Mouse (Mus musculus): ENCODE results near the gene Mnat1.
A peak's percentile ranks its signal among the peaks of the same experiment; 100 is the strongest.
"Not testable (repeated sequence)": the region's sequence is repeated elsewhere in the genome, so short reads cannot be mapped to it uniquely, and the experiment has no call there.

Gene Mnat1

DNA sequence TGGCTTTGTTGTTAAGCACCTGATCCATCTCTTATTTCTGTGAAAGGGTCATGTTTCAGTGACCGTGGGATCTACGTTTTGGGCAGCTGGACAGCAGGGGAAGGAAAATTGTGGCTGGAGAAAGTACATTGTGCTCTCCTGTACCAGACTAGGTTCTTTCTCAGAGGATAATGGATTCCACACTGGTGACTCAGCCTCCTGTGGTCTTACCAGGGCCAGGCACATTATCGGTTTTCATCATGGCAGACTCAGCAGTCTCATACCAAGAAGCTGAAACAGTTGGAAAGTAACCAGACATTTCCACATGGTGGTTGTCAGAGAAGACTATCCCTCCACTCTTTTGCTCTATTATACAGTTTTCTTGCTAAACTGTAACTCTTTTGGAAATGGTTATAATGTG, 23.7 kb downstream of the Mnat1 start:
- no peak for DNase-seq (ENCODE audit: low spot score)

DNA sequence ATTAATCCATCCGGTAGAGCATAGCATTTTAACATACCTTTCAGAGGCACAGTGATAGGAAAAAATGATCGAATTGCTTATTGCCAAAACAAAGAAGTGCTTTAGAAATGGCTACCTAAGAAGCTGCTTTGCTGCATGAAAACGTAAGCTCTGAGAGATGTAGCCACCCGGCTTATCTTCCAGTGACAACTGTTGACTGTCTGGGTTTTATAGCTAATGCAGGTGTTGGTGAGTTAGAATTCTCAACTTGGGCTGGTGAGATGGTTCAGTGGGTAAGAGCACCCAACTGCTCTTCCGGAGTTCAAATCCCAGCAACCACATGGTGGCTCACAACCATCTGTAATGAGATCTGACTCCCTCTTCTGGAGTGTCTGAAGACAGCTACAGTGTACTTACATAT, 27.5 kb downstream of the Mnat1 start:
- not testable (repeated sequence) for DNase-seq (ENCODE audit: low spot score)

DNA sequence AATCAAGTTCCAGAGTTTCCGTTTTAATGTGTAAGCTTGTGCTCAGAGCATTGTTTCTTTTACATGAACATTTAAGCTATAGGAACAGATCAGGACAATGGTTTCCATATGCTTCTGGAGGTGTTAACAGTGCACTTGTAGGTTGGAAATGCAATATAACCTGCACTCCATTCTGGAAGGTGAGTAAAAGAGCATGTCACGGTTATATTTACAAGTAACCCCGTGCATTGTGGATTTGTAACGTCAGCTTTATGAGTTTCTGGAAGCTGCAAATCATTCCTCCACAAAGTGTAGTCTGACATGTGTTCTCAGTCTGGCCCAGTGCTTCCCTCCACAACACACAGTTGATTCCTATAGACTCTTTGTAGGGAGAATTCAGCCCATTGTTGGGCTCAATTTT, 30.6 kb downstream of the Mnat1 start:
- no peak for DNase-seq (ENCODE audit: low spot score)

DNA sequence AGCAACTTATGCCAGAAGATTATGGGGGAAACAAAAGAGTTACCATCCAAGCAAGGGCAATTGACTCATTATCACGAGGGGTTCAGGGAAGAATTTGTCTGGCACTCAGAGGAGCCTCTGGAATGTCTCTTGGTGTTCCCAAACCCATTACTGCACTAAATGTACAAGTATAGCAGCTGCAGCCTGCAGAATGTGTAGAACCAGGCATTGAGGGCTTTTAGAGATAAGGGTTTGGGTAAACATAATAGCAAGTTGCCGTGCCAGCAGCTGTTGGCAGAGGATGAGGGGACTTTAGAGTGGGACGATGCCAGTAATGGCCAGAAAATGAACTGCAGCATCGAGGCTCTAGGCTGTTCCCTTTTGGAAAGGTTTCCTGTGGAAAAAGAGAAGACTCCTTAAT, 36.8 kb downstream of the Mnat1 start:
- peak; percentile 6 for DNase-seq (ENCODE audit: low spot score)

DNA sequence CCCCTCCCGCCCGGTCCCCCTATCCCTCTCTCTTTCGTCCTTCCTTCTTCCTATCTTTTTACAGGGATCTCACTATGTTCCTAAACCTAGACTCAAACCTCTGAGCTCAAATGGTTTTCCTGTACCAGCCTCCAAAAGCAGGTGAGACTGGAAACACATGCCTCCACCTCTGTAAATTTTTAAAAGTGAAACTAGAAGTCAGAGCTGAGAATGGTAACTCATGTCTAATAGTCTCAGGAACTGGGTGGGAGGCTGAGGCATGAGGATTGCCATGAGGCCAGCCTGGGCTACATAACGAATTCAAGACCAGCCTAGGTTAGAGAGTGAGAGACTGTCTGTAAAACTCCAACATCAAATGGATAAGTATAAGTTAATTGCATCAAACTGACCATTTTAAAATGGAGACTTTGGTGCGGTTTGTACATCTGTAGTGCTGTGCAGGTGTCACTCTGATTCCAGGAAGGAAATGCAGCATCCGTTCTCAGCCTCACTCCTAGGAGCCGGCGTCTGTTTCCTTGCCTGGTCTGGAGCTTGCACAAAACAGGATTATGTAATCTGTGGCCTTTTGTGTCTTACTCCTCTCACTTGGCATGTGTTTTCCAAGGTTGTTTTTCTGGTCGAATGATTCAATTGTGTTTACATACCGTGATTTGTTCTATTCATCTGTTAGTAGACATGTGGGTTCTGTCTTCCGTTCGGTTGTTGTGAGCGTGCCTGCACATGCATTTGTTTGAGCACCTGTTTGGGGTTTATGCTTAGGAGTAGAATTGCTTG, 39.1 kb downstream of the Mnat1 start:
- DNase-seq (ENCODE audit: low spot score): no peak

DNA sequence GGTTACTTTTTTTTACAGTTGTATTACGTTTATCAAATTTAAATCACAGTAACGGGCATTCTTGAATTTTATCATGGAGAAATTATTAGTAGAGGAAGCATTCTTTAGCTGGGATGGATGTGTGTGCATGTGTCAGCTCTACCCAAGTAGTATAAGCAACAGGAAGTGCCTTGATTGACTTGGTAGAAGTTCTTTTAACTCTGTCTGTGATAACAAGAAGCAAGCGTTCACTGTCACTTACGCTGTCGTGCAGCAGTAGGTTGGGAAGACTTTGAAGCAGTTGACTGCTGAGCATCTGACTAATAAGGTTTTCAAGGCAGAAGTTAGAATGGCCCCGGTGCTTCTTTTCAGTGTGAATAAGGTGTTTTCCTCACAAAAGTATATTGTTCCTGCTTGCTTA, 47.3 kb downstream of the Mnat1 start:
- no peak for DNase-seq (ENCODE audit: low spot score)

DNA sequence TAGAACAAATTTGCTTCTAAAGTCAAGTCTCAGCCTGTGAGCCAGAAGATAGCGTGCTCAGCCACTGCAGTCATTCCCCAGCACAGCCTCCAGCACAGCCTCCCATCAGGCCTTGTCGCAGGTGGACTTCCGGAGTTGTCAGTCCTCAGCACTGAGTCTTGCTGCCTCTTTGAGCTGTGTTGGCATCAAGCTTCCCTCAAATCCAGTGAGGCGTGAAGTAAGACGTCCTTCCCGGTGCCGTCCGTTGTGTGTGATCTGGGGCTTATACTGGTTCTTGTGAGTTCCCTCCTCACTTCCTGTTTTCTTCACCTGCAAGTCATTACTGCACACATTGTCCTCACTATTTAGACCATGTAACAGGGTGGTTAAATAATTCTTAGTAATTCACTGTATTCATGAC, 60.4 kb downstream of the Mnat1 start:
- DNase-seq (ENCODE audit: low spot score): no peak

DNA sequence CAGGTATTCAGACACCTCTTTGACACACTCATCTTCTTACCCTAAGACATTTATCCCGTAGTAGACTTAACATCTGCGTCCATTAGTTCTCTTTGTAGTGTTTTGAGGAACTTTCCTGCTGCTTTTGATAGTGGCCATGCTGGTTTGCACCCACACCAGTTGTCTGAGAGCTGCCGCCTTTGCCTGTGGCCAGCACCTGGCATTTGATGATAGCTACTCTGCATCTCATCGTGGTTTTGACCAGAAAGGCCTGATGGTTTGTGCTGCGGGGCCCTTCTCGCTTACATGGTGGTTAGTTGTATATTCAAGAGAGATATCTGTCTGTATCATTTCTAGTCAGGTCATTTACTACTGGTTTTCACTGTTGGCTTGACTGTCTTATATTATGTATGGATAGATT, 73.8 kb downstream of the Mnat1 start:
- DNase-seq (ENCODE audit: low spot score): no peak

DNA sequence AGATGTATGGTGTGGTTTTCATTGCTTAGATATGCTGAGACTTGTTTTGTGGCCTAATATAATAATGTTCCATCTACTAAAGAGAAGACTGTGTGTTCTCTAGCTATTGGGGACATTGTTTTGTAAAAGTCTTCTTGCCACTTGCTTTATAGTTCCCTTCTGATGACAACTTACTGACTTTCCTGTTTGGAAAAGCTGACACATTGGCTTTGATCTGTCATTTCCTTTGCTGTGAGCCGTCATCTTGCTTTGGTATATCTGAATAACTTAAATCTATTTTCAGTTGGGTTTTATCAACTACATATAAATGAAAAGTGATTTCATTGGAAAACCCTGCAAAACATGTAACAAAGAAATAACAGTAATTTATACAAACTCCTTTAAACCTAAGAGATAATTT, 74.9 kb downstream of the Mnat1 start:
- no peak for DNase-seq (ENCODE audit: low spot score)

DNA sequence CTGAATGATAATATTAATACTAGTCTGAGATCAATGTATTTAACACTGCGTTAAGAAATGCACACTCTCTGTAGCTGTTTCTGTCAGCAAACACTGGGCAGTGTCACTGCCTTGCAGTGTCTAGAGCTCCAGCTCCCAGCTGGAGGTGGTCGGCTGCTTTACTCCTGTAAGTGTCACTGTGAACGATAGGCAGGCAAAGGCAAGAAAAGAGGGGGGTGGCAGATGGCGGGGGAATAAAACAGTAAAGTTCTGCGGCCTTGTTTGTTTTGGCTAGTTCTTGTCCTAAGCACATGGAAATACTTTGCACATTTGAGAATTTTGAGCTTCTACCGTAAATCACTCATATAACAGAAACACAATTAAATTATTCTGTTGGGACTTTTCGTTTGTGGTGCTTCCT, 75.9 kb downstream of the Mnat1 start:
- no peak for DNase-seq (ENCODE audit: low spot score)

DNA sequence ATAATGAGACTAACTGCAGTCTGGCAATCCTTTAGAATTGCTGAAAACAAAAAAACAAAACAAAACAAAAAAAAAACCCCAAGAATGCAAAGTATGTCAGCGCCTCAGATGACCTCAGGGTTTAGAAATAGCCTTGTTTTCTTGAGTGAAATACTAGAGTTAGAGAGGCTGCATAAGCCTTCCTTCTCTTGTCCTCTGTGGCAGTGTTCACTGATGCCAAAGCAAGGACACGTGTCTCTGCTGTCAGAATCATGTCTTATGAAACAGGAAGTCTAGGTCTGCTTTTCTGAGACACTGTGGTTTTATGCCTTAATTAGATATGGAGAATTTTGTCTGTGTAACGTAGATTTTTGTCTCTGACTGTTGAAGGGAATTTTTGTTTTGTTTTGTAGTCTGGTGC, 78.1 kb downstream of the Mnat1 start:
- no peak for DNase-seq (ENCODE audit: low spot score)

DNA sequence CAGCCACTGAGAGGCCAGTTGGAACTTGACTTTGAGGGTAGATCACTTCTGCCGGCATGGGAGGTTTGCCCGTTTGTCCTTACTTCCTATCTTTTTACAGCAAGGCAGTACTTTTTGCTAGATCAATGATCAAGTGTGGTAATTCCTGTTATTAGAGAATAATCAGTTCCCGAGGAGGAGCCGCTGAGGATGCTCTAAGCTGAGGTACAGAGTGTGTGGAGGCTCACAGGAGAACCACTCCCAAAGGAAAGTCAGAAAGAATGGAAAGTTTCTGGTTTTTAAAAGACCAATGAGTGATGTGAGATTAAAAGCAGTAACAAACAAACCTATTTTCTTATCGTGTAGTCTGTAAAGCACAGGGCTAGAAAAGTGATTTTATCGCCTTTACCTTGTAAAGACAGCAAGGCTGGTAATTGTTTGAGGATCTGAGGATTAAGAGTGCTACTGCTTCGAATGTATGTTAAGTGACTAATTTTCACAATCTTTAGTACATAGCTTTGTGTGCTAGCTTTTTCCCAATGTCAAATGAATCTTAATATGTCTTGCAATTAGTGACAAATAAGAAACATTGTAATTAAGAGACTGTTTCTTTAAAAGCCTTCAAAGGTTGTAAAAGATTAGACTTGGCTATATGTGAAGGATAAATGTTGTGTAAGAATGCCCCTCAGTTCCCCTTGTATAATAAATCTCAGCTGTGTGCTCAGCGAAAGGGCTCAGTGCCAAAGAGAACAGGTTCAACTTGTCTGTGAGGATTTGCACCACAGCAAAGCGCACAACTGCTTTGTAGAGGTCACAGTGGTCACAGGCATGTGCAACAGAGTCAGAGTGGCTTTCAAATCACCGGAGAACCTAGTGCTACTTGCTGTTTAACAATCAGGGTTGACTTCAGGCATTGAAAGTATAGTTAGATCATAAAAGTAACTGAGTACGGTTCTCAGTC, 82.5 kb downstream of the Mnat1 start:
- peak; percentile 12 for DNase-seq (ENCODE audit: low spot score)

DNA sequence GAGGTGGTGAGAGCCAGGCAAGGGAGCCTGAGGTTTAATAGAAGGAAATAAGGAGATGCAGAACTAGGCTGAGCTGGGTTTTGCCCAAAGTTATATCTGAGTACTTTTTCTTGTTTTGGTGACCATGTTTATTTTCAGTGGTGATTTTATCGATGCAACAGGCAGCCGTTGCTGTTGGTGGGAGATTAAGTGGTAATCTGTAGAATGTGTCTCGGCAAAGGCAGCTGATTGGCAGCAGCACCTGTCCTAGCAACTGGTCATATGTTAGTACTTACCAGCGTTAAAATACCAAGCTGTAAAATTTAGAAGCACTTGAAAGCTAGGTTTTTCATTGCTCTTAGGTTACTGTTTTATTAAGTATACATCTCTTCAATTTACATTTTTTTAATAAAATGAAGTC, 83.5 kb downstream of the Mnat1 start:
- DNase-seq (ENCODE audit: low spot score): no peak

DNA sequence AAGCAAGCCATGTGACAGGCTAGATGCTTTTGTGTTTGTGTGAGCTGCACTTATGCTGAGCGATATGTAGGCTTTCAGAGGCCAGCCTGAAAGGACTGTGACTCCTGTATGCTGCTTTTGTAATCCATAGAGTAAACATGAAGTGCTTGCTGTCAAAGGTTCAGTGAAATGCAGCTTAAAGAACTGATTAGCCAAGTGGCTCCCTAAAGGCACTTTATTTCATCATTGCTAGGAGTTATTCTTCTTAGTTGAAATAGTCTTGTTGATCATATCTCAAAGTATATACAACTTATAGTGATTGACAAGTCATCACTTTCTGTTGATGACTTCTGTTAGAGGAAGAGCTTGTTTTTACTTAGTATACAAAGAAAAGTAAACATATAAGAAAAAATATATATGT, 83.9 kb downstream of the Mnat1 start:
- DNase-seq (ENCODE audit: low spot score): no peak

DNA sequence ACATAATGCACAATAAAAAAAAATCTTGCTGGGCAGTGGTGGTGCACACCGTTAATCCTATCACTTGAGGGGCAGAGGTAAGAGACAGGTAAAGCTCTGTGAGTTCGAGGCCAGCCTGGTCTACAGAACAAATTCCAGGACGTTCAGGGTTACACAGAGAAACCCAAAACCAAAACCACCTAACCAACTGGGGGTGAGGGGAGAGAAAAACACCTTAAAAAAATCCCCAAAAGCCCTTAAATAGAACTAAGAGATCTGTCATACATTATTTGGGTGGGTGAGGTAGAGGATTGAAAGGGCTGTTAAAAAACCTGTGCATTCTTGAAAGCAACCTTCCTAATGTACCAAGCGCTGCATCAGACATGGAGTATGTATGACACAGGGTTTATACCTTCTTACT, 85.0 kb downstream of the Mnat1 start:
- no peak for DNase-seq (ENCODE audit: low spot score)

DNA sequence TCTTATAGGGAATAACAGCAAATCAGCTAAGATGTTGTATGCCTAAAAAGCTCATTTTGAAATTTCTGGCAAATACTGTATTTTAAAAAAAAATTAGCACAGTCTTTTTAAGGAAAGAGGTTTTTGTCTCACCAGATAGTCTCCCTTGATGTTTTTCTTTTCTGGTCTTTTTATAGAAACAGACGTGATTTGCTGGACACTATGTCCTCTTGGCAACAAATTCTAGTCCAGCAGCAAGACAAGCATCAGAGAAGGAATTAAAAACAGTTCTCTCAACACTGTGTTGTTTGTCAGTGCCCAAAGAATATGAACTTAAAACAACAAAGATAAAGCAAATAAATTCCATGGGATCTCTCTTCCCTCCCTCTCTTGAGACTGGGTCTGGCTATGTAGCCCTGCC, 85.6 kb downstream of the Mnat1 start:
- no peak for DNase-seq (ENCODE audit: low spot score)

DNA sequence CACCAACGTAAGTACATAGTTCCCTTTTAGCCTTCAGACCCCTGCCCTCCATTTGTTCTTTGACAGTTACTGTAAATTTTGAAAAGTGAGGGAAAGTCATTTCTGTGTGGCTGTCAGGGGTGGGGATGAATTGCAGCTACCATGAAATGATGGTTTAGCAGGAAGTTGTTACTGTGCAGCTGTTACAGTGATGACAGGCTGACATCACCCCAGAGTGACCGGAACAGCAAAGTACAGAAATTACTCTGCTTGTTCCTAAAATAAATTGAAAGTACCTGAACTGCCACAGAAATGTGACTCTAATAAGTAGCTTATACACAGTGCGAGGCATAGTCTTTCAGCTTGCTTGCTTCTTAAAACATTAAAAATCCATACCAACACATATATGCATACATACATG, 86.9 kb downstream of the Mnat1 start:
- DNase-seq (ENCODE audit: low spot score): no peak

DNA sequence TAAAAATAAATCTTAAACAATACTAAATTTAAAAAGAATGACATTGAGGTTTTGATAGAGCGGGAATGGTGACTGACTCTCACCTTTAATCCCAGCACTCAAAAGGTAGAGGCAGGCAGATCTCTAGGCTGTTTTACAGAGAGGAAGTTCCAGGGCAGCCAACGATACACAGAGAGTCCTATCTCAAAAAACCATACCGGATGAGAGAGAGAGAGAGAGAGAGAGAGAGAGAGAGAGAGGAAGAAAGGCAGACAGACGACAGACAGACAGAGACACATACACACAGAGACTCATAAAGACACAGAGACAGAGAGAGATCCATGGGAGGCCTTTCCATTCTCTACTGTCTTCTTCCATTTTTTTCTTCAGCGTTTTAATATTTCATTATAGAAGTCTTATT, 92.3 kb downstream of the Mnat1 start:
- no peak for DNase-seq (ENCODE audit: low spot score)

DNA sequence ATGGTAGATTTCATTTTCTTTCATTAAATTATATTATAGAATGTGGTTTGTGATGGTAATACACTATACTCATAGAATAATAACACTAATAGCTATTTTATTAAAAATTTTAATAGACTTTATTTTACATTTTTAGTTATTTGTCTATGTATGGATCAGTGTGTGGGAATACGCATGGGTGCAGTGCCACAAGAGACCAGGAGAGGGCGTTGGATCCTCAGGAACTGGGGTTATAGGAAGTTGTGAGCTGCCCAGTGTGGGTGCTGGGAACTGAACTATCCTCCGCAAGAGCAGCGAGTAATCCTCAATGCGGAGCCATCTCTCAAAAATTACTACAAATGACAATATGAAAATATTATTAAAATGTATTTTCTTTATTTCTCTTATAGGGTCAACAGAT, 95.1 kb downstream of the Mnat1 start:
- no peak for DNase-seq (ENCODE audit: low spot score)

DNA sequence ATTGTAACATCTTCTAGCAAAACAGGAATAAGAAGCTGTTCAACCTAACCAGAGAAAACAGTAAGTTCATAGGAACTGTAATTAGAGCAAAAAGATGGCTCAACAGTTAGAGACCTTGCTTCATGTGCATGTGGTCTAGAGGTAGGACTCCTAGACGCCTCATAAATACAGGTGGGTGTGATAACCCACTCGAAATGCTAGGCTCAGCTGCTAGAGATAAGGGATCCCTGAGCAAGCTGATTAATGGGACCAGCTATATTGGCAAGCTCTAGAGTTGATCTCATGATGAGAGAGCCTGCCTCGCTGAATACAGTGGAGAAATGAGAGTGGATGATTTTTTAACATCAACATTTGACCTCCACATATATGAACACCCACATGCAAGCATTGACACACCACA, 97.7 kb downstream of the Mnat1 start:
- DNase-seq (ENCODE audit: low spot score): no peak

DNA sequence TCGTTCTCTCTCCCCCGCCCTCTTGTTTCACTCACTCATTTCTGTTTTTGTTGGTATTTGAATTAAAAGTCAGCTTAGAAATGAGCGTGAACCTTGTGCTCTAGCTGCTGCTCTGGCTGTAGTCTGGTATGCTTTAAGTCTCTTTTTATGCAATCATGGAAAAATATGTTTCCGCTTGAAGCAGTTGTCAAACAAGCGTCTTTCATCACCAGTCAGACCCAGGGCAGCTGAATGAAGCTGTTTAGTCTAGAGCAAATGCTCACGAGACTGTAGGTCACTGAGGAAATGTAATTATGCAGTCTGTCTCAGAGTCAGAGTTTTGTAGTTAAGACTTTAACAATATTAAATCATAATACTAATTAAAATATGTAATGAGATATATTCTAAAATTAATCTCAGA, 100.4 kb downstream of the Mnat1 start:
- DNase-seq (ENCODE audit: low spot score): no peak

DNA sequence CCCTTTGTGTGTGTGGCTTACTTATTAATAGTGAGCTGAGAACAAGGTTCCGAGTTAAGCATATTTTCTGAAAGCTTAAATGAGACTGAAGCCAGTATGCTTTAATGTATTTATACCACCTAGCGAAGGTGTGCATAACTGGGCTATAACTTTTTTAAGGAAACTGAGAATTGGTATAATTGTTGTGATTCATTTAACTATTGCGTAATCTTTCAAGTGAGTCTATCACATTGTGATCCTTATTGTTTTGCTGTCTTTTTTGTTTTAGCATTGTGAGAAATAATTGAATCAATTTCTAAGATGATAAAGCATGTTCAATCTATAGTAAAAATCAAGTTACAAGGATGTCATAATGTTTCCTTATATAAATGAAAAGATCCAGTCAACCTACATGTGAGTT, 104.9 kb downstream of the Mnat1 start:
- no peak for DNase-seq (ENCODE audit: low spot score)

DNA sequence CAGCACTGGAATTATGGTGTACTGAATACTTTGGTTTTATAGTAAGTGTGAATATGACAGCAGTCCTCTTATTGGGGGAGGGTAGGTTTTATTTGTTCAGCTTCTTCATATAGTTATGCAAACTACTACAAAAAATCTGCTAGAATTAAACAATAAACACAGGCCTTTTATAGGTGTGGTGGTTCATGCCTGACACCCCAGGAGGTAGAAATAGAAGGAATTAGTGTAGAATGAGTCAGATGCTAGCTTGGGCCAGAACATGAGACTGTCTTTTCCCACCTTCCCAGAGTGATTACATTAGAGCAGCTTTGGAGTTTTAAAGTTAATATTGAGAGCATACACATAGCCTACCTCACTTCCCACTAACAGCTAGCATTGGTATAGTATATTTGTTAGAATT, 106.7 kb downstream of the Mnat1 start:
- no peak for DNase-seq (ENCODE audit: low spot score)

DNA sequence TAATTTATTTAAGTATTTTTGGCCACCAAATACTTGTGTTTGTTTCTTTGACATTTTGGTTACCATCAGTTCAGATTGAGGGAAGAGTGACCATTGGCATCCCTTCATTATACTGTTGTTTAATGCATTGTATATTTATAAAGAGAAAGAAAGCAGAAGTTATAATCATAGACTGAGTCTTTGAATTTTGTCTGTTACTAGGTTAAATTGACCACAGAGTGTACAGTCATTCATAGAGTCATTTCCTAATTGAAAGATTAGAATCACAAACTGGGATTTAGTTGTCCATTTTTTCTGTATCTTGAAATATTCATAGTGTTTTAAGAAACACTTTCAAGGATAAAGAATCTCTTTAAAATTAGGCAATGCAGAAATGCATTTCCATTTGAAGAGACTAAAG, 108.0 kb downstream of the Mnat1 start:
- no peak for DNase-seq (ENCODE audit: low spot score)

All from ovary, adult 18-20 months (tissue).